Mouse (Mus musculus): ENCODE measurements around the gene Krt82. TPM values are rescaled to one million over a fixed set of nuclear protein-coding genes. Genes with fewer than 3 reads are reported as not detected.
"Not testable (repeated sequence)": the region's sequence is repeated elsewhere in the genome, so short reads cannot be mapped to it uniquely, and the experiment has no call there.

Krt82 gene
- total RNA-seq, 2 experiments from 2014 or later, result not detected

DNA sequence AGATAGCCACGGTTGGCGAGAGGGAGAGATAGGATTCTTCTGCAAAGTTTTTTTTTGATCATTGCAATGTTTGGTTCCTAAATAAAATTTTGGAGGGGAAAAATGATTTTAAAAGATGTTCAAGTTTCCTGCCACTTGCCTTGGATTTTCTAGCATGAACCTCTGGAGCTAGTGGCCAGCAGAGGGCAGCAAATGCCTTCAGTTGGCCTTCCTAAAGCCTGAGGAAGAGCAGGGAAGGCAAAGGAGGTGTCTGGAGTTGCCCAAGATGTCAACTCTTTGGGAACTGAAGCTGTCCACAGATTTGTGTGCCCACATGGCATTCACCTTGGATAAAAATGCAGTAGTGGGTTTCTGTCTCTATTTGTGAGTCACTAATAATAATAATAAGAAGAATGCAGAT is 30.7 kb downstream of the Krt82 start:
- DNase-seq (ENCODE audit: low spot score in 2 of 2), result peak; percentile 62 to 76

DNA sequence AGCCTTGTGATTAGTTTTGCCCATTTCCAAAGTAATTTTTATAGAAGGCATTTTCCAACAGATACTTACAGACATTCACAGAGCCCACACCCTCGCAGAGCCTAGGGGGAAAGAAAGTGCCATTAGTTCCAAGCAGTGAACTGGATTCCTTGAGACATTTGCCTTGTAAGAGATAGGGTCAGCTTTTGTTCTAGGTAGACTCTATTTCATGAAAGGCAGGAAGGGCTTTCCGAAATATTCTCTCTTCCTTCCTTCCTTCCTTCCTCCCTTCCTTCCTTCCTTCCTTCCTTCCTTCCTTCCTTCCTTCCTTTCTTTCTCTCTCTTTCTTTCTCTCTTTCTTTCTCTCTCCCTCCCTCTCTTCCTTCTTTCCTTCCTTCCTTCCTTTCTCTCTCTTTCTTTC is 33.3 kb downstream of the Krt82 start, which contains the start of gene Gm49425:
Gm49425 (minus strand) TSS at position 101 of the 400 bp plus-strand sequence.
- not testable (repeated sequence) for DNase-seq (ENCODE audit: low spot score in 2 of 2)

DNA sequence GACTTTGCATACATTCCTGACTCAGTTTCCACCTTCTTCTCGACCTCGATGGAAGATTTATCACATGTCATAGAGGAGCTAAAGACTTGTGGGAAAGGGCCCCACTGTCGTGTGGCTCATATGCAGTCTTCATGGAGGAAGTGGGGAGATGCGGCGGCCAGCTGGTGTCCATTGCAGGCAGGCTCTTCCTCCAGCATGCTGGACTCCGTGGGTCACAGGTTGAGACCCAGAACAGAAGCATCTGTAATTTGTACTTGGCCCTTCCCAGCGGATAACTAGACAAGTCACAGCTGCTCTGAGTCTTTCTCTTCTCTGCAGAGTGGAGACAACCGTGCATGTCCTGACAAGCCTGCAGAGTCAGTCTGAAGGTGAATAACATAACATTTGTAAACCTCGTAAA is 42.2 kb downstream of the Krt82 start:
- no peak for DNase-seq (ENCODE audit: low spot score in 2 of 2)

DNA sequence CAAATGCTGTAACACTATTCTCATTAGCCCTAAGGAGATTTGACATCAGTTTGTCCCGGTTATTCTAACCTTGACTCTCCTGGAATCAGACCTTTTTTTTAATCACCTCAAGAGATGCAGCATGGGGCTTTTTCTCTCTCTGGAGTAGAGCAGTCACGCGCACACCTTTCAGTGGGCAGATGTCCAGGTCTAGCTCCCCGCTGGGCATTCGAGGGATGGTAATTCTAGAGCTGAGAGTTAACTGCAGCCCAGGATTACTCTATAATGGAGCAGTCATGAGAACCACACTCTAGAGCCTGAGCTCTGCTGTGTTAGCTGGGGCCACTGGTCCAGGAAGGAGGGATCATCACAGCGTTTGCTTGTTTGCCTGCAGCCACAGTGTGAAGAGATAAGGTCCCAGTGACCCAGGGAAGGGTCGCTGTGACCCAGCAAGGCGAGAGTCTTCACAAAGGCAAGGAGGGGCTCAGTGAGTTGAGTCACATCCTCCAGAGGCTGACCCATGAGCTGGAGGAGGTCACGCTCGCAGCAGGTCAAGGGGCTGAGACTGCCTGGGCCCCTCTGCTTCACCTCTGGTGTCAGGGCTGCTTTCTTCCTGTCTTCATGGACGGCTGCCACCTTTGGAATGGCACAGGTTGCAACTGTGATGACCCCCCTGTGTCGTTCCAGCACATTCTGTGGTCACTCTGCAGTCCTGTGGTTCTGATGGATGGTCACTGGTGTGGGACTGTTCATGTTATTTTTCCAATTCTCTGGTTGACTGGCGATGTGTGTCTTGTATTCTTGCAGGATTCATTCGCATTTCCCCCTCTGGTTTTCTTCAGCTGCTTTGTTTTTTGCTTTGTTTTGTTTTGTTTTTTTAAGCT is 43.3 kb downstream of the Krt82 start:
- DNase-seq (ENCODE audit: low spot score in 2 of 2), result no peak

DNA sequence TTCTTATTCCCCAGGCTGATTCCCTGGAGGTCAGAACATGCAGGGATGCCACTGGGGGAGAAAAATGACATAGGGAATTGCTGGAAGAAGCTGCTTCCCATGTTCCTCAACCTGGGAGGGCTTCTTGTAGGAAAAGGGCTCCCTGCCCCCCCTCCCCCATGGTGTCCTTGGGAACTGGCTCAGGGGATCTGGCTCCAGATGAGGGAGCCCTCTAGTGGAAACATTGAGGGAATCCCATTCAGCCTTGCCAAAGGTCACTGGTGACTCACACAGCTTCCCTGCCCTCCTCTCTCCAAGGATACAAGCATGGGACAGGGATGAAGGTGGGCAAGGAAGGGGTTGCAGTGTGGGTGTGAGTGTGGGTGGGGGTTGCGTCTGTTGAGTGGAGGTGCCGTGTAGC is 53.3 kb downstream of the Krt82 start:
- DNase-seq (ENCODE audit: low spot score in 2 of 2), result peak; percentile 34 to 55

DNA sequence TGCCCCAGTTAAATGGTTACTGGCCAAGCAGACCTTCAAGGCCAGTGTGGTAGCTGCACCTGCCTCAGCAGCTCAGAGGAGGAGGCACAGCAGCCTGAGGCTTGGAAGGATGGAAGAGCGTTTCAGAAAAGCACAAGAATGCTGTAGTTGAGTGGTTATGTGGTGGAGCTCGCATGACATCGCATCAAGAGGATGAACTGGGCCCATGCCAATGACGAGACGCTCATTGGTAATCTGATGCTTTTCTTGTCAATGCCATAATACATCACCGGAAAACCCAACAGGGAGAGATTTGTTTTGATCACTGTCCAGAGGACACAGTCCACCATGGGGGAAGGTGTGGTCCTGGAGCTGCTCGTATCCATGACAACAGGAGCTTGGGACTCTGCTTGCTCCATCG is 55.2 kb downstream of the Krt82 start:
- no peak for DNase-seq (ENCODE audit: low spot score in 2 of 2)

DNA sequence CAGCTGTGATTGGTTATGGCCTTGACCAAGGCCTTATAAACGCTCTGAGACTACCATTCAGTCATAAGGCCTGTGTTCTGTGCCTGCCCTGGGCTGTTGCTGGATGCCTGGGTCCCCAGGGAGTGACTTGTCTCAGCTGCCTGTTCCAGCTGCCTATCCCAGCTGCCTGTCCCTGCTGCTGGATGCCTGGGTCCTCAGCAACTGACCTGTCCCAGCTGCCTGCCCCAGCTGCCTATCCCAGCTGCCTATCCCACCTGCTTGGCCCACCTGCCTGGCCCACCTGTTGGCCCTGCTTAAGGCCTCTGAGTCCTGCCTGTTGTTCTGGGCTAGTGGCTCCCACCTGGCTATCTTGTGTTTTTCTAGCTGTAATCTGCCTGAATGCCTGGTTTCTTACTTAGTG is 56.3 kb downstream of the Krt82 start:
- DNase-seq (ENCODE audit: low spot score in 2 of 2), result no peak

DNA sequence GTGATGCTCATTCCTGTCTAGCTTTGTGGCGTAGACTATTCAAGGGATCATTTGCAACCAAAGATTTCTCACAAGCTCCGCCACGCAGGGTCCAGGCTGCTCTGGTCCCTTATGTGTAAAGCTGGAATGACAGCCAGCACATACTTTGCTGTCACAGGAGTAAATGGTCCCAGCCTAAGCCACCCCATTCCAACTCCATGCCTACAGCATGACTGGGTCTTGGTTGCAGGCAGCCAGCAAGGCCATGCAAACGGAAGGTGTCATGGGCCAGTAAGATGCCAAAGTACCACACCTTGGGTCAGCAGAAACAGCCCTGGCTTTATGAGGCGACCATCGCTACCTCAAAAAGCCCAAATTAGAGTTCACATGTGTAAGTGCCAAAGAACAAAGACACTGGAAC is 56.8 kb downstream of the Krt82 start:
- DNase-seq (ENCODE audit: low spot score in 2 of 2), result no peak

DNA sequence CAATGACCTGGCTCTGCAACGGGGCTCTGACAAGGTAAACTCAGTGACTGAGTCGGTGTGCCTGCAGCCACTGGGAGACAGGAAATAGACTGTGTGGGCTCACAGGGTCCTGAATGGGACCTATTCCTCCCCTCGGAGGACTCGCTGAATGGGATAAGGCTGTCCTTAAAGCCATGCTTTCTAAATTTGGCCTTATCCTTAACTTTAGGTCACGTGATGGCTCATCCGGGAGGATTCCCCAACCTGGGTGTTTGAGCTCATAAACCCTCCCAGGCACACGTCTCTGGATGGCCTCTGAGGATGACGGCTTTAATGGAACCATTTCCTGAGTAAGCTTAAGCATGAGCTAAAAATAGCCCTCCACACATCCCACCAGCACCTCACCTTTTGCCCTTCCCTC is 57.7 kb downstream of the Krt82 start:
- DNase-seq (ENCODE audit: low spot score in 2 of 2), result no peak

DNA sequence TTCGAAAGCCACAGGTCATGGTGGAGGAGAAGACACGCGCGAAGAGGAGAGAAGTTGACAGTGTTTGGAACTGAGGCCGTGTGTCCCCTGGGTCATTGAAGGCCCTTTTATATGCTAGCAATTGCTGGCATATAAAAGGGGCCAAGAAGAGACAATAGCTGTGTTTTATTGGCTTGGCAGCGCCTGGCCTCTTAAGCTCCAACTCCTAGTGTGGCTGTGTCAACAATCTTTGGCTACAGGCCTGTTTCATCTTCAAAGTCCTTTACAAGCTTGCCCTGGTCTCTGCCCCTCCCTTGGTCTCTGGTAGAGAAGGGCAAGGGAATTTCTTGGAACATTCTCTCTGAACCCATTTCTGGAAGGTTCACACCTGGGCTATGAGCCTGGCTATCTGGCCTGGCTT is 59.0 kb downstream of the Krt82 start, which contains the start of gene Krt83:
Krt83 (minus strand) TSS at position 82 of the 400 bp plus-strand sequence.
- DNase-seq (ENCODE audit: low spot score in 2 of 2), result no peak

Small RNA genes lying within 50 kb of the gene (microRNA-seq; reads per million reads assigned to microRNA genes)
- gene Gm44393 (ENCODE audit: borderline number of aligned reads in 2 of 2) (0 reads per million in 2 experiments), gene Gm44460 (ENCODE audit: borderline number of aligned reads in 2 of 2) (0 reads per million in 2 experiments)

Other genes with a start within 250 kb of the Krt82 start
- gene Krt80, start 180.5 kb downstream of the Krt82 start, total RNA-seq (2021), result 1 to 10 TPM; 4.3 to 7.8 TPM
- 1 to 10 TPM; 1.4 to 2.6 TPM for gene Krt7, start 139.6 kb downstream of the Krt82 start, total RNA-seq (2021)
- gene Krt87, start 111.9 kb downstream of the Krt82 start, total RNA-seq (2021), result not detected
- not detected for gene Krt88, start 102.9 kb downstream of the Krt82 start, total RNA-seq (2021)
- gene Krt81, start 86.9 kb downstream of the Krt82 start, total RNA-seq (2021), result not detected
- gene Krt86, start 77.2 kb downstream of the Krt82 start, total RNA-seq (2021), result not detected
- gene Krt83, start 59.2 kb downstream of the Krt82 start, total RNA-seq (2021), result not detected
- gene Gm49425, start 33.4 kb downstream of the Krt82 start, total RNA-seq (2021), result not detected
- not detected for gene Krt84, start 17.8 kb downstream of the Krt82 start, total RNA-seq (2021)
- gene Krt90, start 12.3 kb upstream of the Krt82 start, total RNA-seq (2021), result not detected
- not detected for gene Krt75, start 23.2 kb upstream of the Krt82 start, total RNA-seq (2021)
- gene Gm5414, start 77.5 kb upstream of the Krt82 start, total RNA-seq (2021), result not detected
- gene Gm5478, start 96.7 kb upstream of the Krt82 start, total RNA-seq (2021), result not detected
- gene Krt6b, start 129.6 kb upstream of the Krt82 start, total RNA-seq (2021), result not detected
- gene Krt6a, start 143.6 kb upstream of the Krt82 start, total RNA-seq (2021), result not detected
- gene Krt5, start 162.2 kb upstream of the Krt82 start, total RNA-seq (2021), result not detected
- gene Krt71, start 192.4 kb upstream of the Krt82 start, total RNA-seq (2021), result not detected
- not detected for gene Krt72, start 235.8 kb upstream of the Krt82 start, total RNA-seq (2021)

Measured in adrenal gland, adult 18-20 months (tissue).